Mouse (Mus musculus) testis, adult 2 months (tissue): ENCODE data around the gene Icam2.

ENCODE experiments used
- CTCF ChIP-seq: fragments of 200-500 bp; IDR thresholded peaks from 2 replicates; pipeline ENCODE4 v1.5.1; 2012; ENCODE audit warnings: low read depth, mild to moderate bottlenecking, inconsistent platforms, low read length, moderate library complexity; ENCODE audit not compliant: control insufficient read depth, insufficient read depth, insufficient replicate concordance
- POLR2A ChIP-seq: fragments of 200-500 bp; IDR thresholded peaks from 2 replicates; pipeline ENCODE4 v1.6.1; 2012; ENCODE audit warnings: low read depth, mild to moderate bottlenecking, inconsistent platforms, low read length, moderate library complexity; ENCODE audit not compliant: control insufficient read depth

DNA sequence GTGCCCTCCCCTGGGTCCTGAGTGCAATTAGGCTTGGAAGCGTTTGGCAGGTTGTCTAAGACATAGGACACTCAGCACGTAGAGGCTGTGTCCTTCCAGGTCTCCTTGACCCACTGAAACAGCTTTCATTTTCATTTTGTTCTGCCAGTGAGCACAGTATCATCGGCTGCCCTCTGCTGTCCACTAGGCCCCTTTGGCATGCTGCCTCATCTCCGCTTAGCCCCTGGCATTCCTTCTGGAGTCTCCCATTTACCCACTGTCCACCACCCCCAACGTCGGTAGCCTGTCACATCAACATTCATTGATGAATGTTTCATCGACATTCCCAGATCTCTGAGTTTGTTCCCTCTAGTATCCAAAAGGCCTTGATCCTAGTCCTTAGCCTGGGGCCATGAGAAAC is 6.0 kb downstream of the Icam2 start:
- no peak for TF ChIP-seq POLR2A
- TF ChIP-seq CTCF, result no peak
